ENCODE assay signal across 9 mouse cellular contexts in the genomic region with DNA sequence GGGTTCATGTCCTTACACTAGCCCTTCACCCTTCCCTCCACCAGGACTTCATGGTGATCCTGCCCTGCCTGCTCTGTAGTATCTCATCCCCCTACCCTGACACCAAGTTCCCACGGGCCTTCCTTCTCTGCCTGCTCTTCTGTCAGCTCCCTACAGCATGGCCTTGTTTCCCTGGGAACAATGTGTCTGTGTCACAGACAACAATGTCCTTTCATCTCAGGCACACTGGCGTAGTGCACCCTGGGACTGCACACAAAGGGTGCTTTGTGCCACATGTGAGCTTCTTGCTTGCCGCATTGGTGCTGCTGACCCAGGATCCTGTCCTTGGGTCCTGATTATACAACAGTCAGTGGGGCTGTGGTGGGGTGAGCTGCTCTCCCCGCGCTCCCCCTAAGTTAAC. TPM values are rescaled to one million over a fixed set of nuclear protein-coding genes. Genes with fewer than 3 reads are reported as not detected.
DNase-seq lines count a peak whose midpoint lies in the region; ATAC-seq lines count a peak whose summit lies in the region.
"Had no signal": no experiment of that assay in that cellular context is flagged by ENCODE, and none has a peak within 500 bp of the region (broad histone marks: within the 10 kb centered on the region; RNA-seq: fewer than 3 reads in every experiment).

No protein-coding gene starts in this region.

- intact Hi-C loops in left cerebral cortex, postnatal 4 days (cut with DNase I): no loop called here
- intact Hi-C loops in left cerebral cortex, postnatal 10 days (cut with DNase I): no loop called here

- H3K4me2 ChIP-seq in embryonic facial prominence, embryonic 15.5 days (replicated peaks): no peak overlapping the region

- peaks cover 41% of the 10 kb centered on the region for H3K4me1 ChIP-seq in embryonic facial prominence, embryonic 15.5 days

- no peak overlapping the region for H3K9ac ChIP-seq in embryonic facial prominence, embryonic 15.5 days

- H3K9me3 ChIP-seq in embryonic facial prominence, embryonic 15.5 days (replicated peaks): no peaks in the 10 kb centered on the region

- peaks cover 46% of the 10 kb centered on the region for H3K36me3 ChIP-seq in embryonic facial prominence, embryonic 15.5 days

- ATAC-seq in embryonic facial prominence, embryonic 15.5 days (ENCODE audit: insufficient number of reproducible peaks, low FRiP score, low TSS enrichment, low read depth): no peak

- 27% methylated on average over 5 of the region's 5 CpGs for WGBS in embryonic facial prominence, embryonic 15.5 days

- H3K27ac ChIP-seq in embryonic facial prominence, embryonic 15.5 days (replicated peaks): peak overlapping the region; percentile 11; the same call in 1 of the 2 replicates

- peak; percentile 66 for DNase-seq in left cerebral cortex, adult 11 months (ENCODE audit: low spot score)
- no peak for DNase-seq in left cerebral cortex, postnatal 4 days
- DNase-seq in left cerebral cortex, postnatal 10 days (ENCODE audit: extremely low spot score in 1 of 2, low spot score in 2 of 2): peak; percentile 50 to 52
- peak; percentile 98 for DNase-seq in retina, postnatal 1 day
- no peak for DNase-seq in thymus, postnatal 4 days
- DNase-seq in adrenal gland, adult 2 months: no peak
- DNase-seq in heart, postnatal 4 days: no peak

- H3K27me3 ChIP-seq in embryonic facial prominence, embryonic 15.5 days: no peaks in the 10 kb centered on the region

- no peak overlapping the region for H3K4me3 ChIP-seq in embryonic facial prominence, embryonic 15.5 days (replicated peaks)

RNA-seq across cellular contexts. Expression of gene Dpm2, which starts 11.1 kb away (rescaled TPM):
- 10 to 100 TPM; 74.3 to 76.8 TPM for total RNA-seq in left cerebral cortex, postnatal 4 days (2021)
- polyA plus RNA-seq in embryonic facial prominence, embryonic 15.5 days (2015; fragmentation: Nextera tagmentation; extraction: Ambion mirVana): 113 and 119 TPM in 2 replicates
- 10 to 100 TPM; 83.9 to 86.8 TPM for total RNA-seq in left cerebral cortex, postnatal 10 days (2021)
- total RNA-seq in adrenal gland, adult 2 months (2021): 10 to 100 TPM; 52.7 to 67.4 TPM
- 160 and 165 TPM in 2 replicates for polyA plus RNA-seq in adrenal gland, adult 2 months (2012; rRNA removed)
- total RNA-seq in heart, postnatal 4 days (2021): 10 to 100 TPM; 32.5 to 34.4 TPM

RNA-seq across cellular contexts. Expression of gene Pip5kl1, which starts 15.0 kb away (rescaled TPM):
- 10 to 100 TPM in 1 of 2 experiments, 1 to 10 TPM in 1; 9.4 to 11.5 TPM for total RNA-seq in left cerebral cortex, postnatal 4 days (2021)
- polyA plus RNA-seq in embryonic facial prominence, embryonic 15.5 days (2015; fragmentation: Nextera tagmentation; extraction: Ambion mirVana): 0.53 and 0.94 TPM in 2 replicates
- total RNA-seq in left cerebral cortex, postnatal 10 days (2021): 10 to 100 TPM; 13.5 to 13.6 TPM
- total RNA-seq in adrenal gland, adult 2 months (2021): under 1 TPM in 1 of 2 experiments, not detected in 1; 0.29 TPM
- 0.10 TPM in 1 of 2 replicates, not detected in the other for polyA plus RNA-seq in adrenal gland, adult 2 months (2012; rRNA removed)
- total RNA-seq in heart, postnatal 4 days (2021): under 1 TPM in 1 of 2 experiments, not detected in 1; 0.26 TPM
- total RNA-seq: gastrocnemius, postnatal 4 days had no signal

RNA-seq across cellular contexts. Expression of gene 9430097D07Rik, which starts 15.9 kb away (rescaled TPM):
- total RNA-seq in left cerebral cortex, postnatal 4 days (2021): under 1 TPM; 0.62 to 0.84 TPM
- 0.11 and 0.12 TPM in 2 replicates for polyA plus RNA-seq in embryonic facial prominence, embryonic 15.5 days (2015; fragmentation: Nextera tagmentation; extraction: Ambion mirVana)
- total RNA-seq in left cerebral cortex, postnatal 10 days (2021): 1 to 10 TPM in 1 of 2 experiments, under 1 TPM in 1; 0.81 to 1.2 TPM
- total RNA-seq in adrenal gland, adult 2 months (2021): not detected
- not detected in 2 replicates for polyA plus RNA-seq in adrenal gland, adult 2 months (2012; rRNA removed)
- total RNA-seq in heart, postnatal 4 days (2021): not detected
- total RNA-seq: gastrocnemius, postnatal 4 days had no signal

RNA-seq across cellular contexts. Expression of gene Fam102a, which starts 24.4 kb away (rescaled TPM):
- total RNA-seq in left cerebral cortex, postnatal 4 days (2021): 10 to 100 TPM; 18.8 to 20.1 TPM
- polyA plus RNA-seq in embryonic facial prominence, embryonic 15.5 days (2015; fragmentation: Nextera tagmentation; extraction: Ambion mirVana): 19.5 and 21.0 TPM in 2 replicates
- 10 to 100 TPM; 28.2 to 28.9 TPM for total RNA-seq in left cerebral cortex, postnatal 10 days (2021)
- total RNA-seq in adrenal gland, adult 2 months (2021): 10 to 100 TPM; 37.1 to 40.8 TPM
- 40.2 and 43.1 TPM in 2 replicates for polyA plus RNA-seq in adrenal gland, adult 2 months (2012; rRNA removed)
- total RNA-seq in heart, postnatal 4 days (2021): 10 to 100 TPM in 1 of 2 experiments, 1 to 10 TPM in 1; 9.9 to 11.0 TPM

RNA-seq across cellular contexts. Expression of gene St6galnac4, which starts 27.3 kb away (rescaled TPM):
- 10 to 100 TPM; 35.7 to 38.4 TPM for total RNA-seq in left cerebral cortex, postnatal 4 days (2021)
- 34.8 and 36.5 TPM in 2 replicates for polyA plus RNA-seq in embryonic facial prominence, embryonic 15.5 days (2015; fragmentation: Nextera tagmentation; extraction: Ambion mirVana)
- total RNA-seq in left cerebral cortex, postnatal 10 days (2021): 10 to 100 TPM; 32.3 to 32.6 TPM
- total RNA-seq in adrenal gland, adult 2 months (2021): 10 to 100 TPM in 1 of 2 experiments, 1 to 10 TPM in 1; 5.6 to 14.5 TPM
- polyA plus RNA-seq in adrenal gland, adult 2 months (2012; rRNA removed): 15.4 and 18.5 TPM in 2 replicates
- 10 to 100 TPM; 31.6 to 38.6 TPM for total RNA-seq in heart, postnatal 4 days (2021)

Comparison
In these comparisons a context has a peak if more than half of its experiments do, and no peak if none do; other contexts are left out.
1. DNase-seq: peak in left cerebral cortex, adult 11 months (single experiment), left cerebral cortex, postnatal 10 days (2 of 2) and retina, postnatal 1 day (single experiment); none in left cerebral cortex, postnatal 4 days (single experiment), thymus, postnatal 4 days (single experiment), adrenal gland, adult 2 months (single experiment) and heart, postnatal 4 days (single experiment).
2. RNA of gene Pip5kl1, which starts 15.0 kb away (total RNA-seq): 13.5 to 13.6 TPM in left cerebral cortex, postnatal 10 days and 9.4 to 11.5 TPM in left cerebral cortex, postnatal 4 days; 0.29 TPM in adrenal gland, adult 2 months and 0.26 TPM in heart, postnatal 4 days; every median in the first group is over 4 times any median in the second.